Mouse (Mus musculus): ENCODE measurements around the gene Adcy6. TPM values are rescaled to one million over a fixed set of nuclear protein-coding genes. Genes with fewer than 3 reads are reported as not detected.
"Not testable (repeated sequence)": the region's sequence is repeated elsewhere in the genome, so short reads cannot be mapped to it uniquely, and the experiment has no call there.

Adcy6 gene
- polyA plus RNA-seq, 1 experiment from 2014 or later = 6.2 TPM

DNA sequence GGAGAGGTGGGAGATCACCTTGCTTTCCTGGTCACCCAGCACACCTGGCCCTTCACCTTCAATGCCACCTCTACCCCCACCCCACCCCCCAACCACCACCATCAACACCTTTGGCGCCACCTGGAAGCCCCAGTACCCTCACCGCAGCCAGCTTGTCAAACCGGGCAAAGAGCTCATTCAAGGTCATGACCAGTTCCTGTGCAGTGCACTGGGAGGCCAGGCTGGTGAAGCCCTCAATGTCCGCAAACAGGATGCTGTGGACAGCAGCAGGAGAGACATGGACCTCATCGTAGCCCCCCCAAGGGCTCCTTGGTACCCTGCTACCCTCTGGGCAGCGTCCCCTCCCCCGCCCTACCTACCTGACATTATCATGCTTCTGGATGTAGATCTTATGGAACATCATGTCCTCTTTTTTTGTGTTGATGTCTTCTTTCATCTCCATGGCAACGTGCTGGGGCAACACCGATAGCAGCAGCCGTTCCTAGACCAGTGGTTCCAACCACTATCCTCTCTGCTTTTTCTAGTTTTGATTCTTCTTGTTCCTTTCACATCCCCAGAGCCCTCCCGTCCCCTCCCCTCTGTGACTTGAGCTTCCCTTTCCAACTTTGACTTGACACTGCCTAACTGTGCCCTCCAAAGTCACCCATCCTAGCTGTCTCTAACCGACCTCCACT is 9.7 kb downstream of the Adcy6 start:
- 80% methylated on average over 12 of the region's 12 CpGs for WGBS (ENCODE audit: insufficient replicate concordance)
- Histone ChIP-seq H3K36me3 (peaks cover 86% of the 10 kb centered on the region), H3K27ac (no peak overlapping the region), H3K9ac (no peak overlapping the region), H3K9me3 (replicated peaks) (no peaks in the 10 kb centered on the region), H3K27me3 (no peaks in the 10 kb centered on the region), H3K4me2 (no peak overlapping the region), H3K4me3 (replicated peaks) (no peak overlapping the region), H3K4me1 (replicated peaks) (peaks cover 55% of the 10 kb centered on the region)
- ATAC-seq (ENCODE audit: low read depth) = no peak
- no peak for DNase-seq

DNA sequence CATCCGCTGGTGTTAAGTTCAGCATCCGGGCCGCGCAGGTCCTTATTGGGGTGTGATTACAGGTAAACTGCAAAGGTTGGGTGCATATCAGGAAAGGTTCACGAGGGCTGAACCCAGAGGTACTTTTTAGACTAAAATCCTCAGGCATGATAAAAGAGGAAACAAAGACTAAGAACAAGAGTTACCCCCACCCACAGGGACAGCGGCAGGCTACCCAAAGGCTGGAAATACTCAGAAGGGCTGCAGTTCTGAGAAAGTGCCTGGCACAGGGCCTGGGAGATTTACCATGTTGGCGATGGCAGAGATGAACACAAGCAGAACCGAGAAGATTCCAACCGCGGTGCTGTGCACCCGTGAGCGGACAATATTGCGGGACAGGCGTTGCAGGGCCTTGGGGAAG is 13.3 kb downstream of the Adcy6 start:
- Histone ChIP-seq H3K9me3 (replicated peaks) (no peaks in the 10 kb centered on the region), H3K4me2 (no peak overlapping the region), H3K4me1 (replicated peaks) (peaks cover 19% of the 10 kb centered on the region), H3K36me3 (peaks cover 98% of the 10 kb centered on the region), H3K27me3 (no peaks in the 10 kb centered on the region), H3K4me3 (replicated peaks) (no peak overlapping the region), H3K9ac (no peak overlapping the region), H3K27ac (no peak overlapping the region)
- ATAC-seq (ENCODE audit: low read depth) (no peak), DNase-seq (no peak)
- WGBS (ENCODE audit: insufficient replicate concordance) = 93% methylated on average over 14 of the region's 14 CpGs

- no peak overlapping the region for H3K4me3 ChIP-seq (replicated peaks)
- H3K9me3 ChIP-seq (replicated peaks) = no peaks in the 10 kb centered on the region
- H3K4me1 ChIP-seq (replicated peaks) = peaks cover 19% of the 10 kb centered on the region
- H3K9ac ChIP-seq = no peak overlapping the region
- H3K27me3 ChIP-seq = no peaks in the 10 kb centered on the region
- WGBS (ENCODE audit: insufficient replicate concordance) = 83% methylated on average over 5 of the region's 5 CpGs
- ATAC-seq (ENCODE audit: low read depth) (no peak), DNase-seq (no peak)
- peaks cover 97% of the 10 kb centered on the region for H3K36me3 ChIP-seq
- H3K4me2 ChIP-seq = no peak overlapping the region
- H3K27ac ChIP-seq = no peak overlapping the region
Measured at GRCm38 (mm10) chr15:98595049-98595448, 14.8 kb downstream of the Adcy6 start.

DNA sequence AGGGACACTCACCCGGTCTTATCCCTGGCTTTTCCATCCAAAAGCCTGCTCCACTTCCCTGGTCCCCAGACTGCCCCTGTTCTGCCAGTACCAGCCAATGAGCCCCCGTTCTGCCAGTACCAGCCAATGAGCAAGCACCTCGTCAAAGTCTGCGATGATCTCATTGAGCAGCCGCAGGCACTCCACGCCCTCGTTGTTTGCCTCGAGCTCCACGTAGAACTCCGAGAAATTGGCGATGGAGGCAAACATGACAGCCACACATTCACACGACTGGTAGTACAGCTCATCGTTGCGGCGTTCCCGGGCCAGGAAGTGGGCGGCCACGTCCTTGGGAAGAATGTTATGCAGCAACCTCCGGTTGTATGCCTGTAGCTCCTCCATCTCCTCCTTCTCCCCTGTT is 15.7 kb downstream of the Adcy6 start:
- H3K36me3 ChIP-seq = peaks cover 94% of the 10 kb centered on the region
- H3K4me1 ChIP-seq (replicated peaks) = peaks cover 23% of the 10 kb centered on the region
- no peaks in the 10 kb centered on the region for H3K27me3 ChIP-seq
- ATAC-seq (ENCODE audit: low read depth) = no peak
- DNase-seq = no peak
- H3K27ac ChIP-seq = no peak overlapping the region
- WGBS (ENCODE audit: insufficient replicate concordance) = 80% methylated on average over 19 of the region's 19 CpGs
- no peak overlapping the region for H3K9ac ChIP-seq
- no peak overlapping the region for H3K4me3 ChIP-seq (replicated peaks)
- H3K9me3 ChIP-seq (replicated peaks) = no peaks in the 10 kb centered on the region
- H3K4me2 ChIP-seq = no peak overlapping the region

DNA sequence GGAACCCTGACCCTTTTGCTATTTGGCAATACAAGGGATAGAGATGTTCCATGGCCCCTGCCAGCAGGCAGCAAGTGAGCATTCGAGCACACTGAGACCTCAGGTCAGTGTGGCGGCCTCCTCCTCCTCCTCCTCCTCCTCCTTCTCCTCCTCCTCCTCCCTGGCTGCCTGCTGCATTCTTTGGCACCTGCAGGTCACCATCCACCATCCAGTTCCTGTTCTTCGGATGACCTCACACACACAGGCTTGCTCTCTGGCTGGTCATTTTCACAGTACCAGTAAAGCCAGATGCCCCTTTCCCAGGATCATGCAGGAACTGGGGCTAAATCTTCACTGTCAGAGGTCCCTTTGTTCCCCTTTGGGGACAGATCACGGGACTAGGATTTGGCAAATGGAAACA is 18.5 kb downstream of the Adcy6 start:
- H3K9ac ChIP-seq = no peak overlapping the region
- H3K4me3 ChIP-seq (replicated peaks) = no peak overlapping the region
- H3K4me2 ChIP-seq = no peak overlapping the region
- peaks cover 48% of the 10 kb centered on the region for H3K4me1 ChIP-seq (replicated peaks)
- H3K9me3 ChIP-seq (replicated peaks) = no peaks in the 10 kb centered on the region
- peaks cover 67% of the 10 kb centered on the region for H3K36me3 ChIP-seq
- H3K27me3 ChIP-seq = no peaks in the 10 kb centered on the region
- no peak overlapping the region for H3K27ac ChIP-seq
- no peak for ATAC-seq (ENCODE audit: low read depth)
- DNase-seq = no peak
- WGBS (ENCODE audit: insufficient replicate concordance) = 74% methylated on average over 4 of the region's 4 CpGs

DNA sequence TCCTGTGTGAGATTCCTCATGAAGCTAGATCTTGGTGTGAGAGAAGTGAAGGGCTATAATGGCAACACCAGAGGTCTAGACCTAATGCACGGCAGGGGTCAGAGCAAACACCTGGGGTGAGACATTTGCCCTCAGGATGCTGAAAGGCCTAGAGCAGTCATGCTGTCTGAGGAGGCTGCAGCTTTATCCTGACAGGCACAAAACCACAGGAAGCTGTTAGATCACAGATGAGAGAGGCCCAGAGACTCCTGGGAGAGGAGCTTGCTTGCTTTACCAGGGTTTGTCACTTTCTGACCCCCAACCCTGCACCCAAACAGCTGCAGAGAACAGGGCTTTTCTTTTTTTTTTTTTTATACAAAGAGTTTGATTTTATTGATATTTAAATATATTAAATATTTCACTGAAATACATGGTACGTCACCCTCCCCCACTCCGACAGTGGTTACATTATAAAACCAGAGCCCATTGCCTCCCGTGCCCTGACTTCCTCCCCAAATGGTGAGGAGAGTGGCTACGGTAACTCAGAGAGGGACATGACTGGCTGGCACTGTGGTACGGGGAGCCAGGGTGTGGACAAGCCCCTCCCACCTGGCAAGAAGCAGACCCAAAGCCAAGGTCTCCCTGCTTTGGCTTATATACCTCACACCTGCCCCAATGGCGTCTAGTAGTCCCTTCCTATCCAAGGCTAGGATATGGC is 20.1 kb downstream of the Adcy6 start:
- Histone ChIP-seq H3K36me3 (peaks cover 51% of the 10 kb centered on the region), H3K27me3 (no peaks in the 10 kb centered on the region), H3K4me2 (no peak overlapping the region), H3K9me3 (replicated peaks) (no peaks in the 10 kb centered on the region), H3K27ac (0 out of 2 replicates have a peak overlapping the region, but pooled peaks have one; percentile 23), H3K4me1 (replicated peaks) (peaks cover 63% of the 10 kb centered on the region), H3K4me3 (replicated peaks) (no peak overlapping the region), H3K9ac (no peak overlapping the region)
- 26% methylated on average over 7 of the region's 7 CpGs for WGBS (ENCODE audit: insufficient replicate concordance)
- DNase-seq = no peak
- ATAC-seq (ENCODE audit: low read depth) = no peak

DNA sequence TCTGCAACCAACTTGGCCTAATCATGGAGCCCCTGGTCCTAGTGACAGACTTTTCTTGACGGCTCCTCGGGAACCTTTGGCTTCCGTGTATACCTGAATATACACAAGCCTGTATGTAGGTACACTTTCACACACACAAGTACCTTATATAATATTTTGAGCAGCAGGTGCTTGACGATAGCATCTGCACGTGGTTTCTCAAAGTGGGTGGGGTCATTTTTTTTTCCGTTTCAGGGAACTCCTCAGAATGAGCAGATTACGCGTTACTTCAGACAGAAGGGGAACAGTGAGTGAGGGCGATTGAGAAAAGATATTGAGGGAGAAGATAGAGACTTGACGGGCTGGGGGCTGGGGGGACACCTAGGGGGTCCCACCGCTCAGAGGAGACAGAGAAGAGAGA is 22.1 kb downstream of the Adcy6 start:
- Histone ChIP-seq H3K4me3 (replicated peaks) (no peak overlapping the region), H3K9ac (no peak overlapping the region), H3K36me3 (peaks cover 30% of the 10 kb centered on the region), H3K9me3 (replicated peaks) (no peaks in the 10 kb centered on the region), H3K27me3 (no peaks in the 10 kb centered on the region), H3K27ac (peak overlapping the region; percentile 21; the same call in 1 of the 2 replicates), H3K4me2 (no peak overlapping the region), H3K4me1 (replicated peaks) (peaks cover 65% of the 10 kb centered on the region)
- DNase-seq (no peak), ATAC-seq (ENCODE audit: low read depth) (no peak)
- WGBS (ENCODE audit: insufficient replicate concordance) = 36% methylated on average over 11 of the region's 11 CpGs

GRCm38 (mm10) chr15:98586141-98586540 is 23.7 kb downstream of the Adcy6 start:
- peak; percentile 77 for ATAC-seq (ENCODE audit: low read depth)
- peaks cover 14% of the 10 kb centered on the region; the same call in 1 of the 2 replicates for H3K36me3 ChIP-seq
- H3K4me2 ChIP-seq = peak overlapping the region; percentile 29
- 36% methylated on average over 9 of the region's 9 CpGs for WGBS (ENCODE audit: insufficient replicate concordance)
- not testable (repeated sequence) for H3K27me3 ChIP-seq; H3K9ac ChIP-seq; H3K4me3 ChIP-seq (replicated peaks); H3K9me3 ChIP-seq (replicated peaks); DNase-seq
- H3K27ac ChIP-seq = peak overlapping the region; percentile 80
- peaks cover 62% of the 10 kb centered on the region for H3K4me1 ChIP-seq (replicated peaks)

- 67% methylated on average over 7 of the region's 7 CpGs for WGBS (ENCODE audit: insufficient replicate concordance)
Measured at GRCm38 (mm10) chr15:98585421-98585820, 24.5 kb downstream of the Adcy6 start.

DNA sequence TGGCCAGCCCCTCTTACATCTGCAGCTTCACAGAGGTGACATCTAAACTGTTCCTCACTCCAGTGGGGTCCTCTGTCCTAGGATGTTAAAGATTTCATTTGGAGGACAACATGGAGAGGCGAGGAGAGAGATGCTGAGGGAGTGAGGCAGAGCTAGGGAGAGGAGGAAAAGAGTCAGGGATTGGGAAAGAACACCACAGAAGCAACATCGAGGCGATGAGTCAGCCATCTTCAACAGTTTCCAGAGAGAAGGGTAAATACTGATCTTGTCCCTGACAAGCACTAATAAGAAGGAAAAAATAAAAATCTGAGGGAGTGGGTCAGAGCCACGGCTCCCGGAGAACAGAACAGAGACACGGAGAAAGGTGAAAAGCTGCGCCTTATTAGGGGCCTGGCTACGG is 26.9 kb downstream of the Adcy6 start:
- no peak overlapping the region for H3K4me3 ChIP-seq (replicated peaks)
- WGBS (ENCODE audit: insufficient replicate concordance) = 70% methylated on average over 8 of the region's 8 CpGs
- no peaks in the 10 kb centered on the region for H3K36me3 ChIP-seq
- H3K9me3 ChIP-seq (replicated peaks) = no peaks in the 10 kb centered on the region
- peaks cover 33% of the 10 kb centered on the region for H3K4me1 ChIP-seq (replicated peaks)
- DNase-seq (no peak), ATAC-seq (ENCODE audit: low read depth) (no peak)
- no peak overlapping the region for H3K9ac ChIP-seq
- H3K27me3 ChIP-seq = peaks cover 8% of the 10 kb centered on the region; the same call in 1 of the 2 replicates
- no peak overlapping the region for H3K27ac ChIP-seq
- no peak overlapping the region for H3K4me2 ChIP-seq

More at GRCm38 (mm10) chr15:98585421-98585820, 24.5 kb downstream of the Adcy6 start:
- Histone ChIP-seq H3K27me3 (no peaks in the 10 kb centered on the region), H3K9me3 (replicated peaks) (no peaks in the 10 kb centered on the region), H3K4me3 (replicated peaks) (no peak overlapping the region), H3K36me3 (peaks cover 7% of the 10 kb centered on the region; the same call in 1 of the 2 replicates), H3K9ac (no peak overlapping the region), H3K4me2 (peak overlapping the region; percentile 29; the same call in 1 of the 2 replicates), H3K4me1 (replicated peaks) (peaks cover 57% of the 10 kb centered on the region), H3K27ac (peak overlapping the region; percentile 80)
- DNase-seq = no peak
- no peak for ATAC-seq (ENCODE audit: low read depth)

DNA sequence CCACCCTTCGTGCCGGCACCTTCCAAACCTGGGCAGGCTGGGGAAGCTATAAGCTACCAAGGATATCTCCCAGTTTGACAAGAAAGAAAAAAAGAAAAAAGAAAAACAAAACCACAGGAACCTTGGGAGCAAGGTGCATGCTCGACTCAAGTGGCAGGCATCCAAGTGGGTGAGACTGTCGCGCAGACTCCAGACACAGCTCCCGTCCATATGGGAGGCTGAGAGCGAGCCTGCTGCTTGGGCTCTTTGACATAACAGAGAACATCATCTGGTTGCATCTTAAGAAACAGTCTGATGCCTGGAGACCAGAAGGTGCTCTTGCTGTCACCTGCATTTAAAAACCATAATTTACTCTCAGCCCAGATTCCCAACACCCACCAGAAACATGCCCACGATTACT is 27.5 kb downstream of the Adcy6 start:
- peaks cover 11% of the 10 kb centered on the region; the same call in 1 of the 2 replicates for H3K27me3 ChIP-seq
- no peak overlapping the region for H3K4me2 ChIP-seq
- H3K27ac ChIP-seq = no peak overlapping the region
- H3K4me1 ChIP-seq (replicated peaks) = peaks cover 27% of the 10 kb centered on the region
- H3K36me3 ChIP-seq = no peaks in the 10 kb centered on the region
- H3K9me3 ChIP-seq (replicated peaks) = no peaks in the 10 kb centered on the region
- 79% methylated on average over 8 of the region's 8 CpGs for WGBS (ENCODE audit: insufficient replicate concordance)
- DNase-seq = no peak
- H3K9ac ChIP-seq = no peak overlapping the region
- no peak for ATAC-seq (ENCODE audit: low read depth)
- H3K4me3 ChIP-seq (replicated peaks) = no peak overlapping the region
